Mouse (Mus musculus) stomach, postnatal 0 days (tissue): ENCODE measurements around the gene Chchd1.

Experiments used
- CTCF ChIP-seq: IDR thresholded peaks from 2 replicates; pipeline ENCODE4 v1.5.1; 2016; ENCODE audit warnings: antibody characterized with exemption, low read depth, mild to moderate bottlenecking, moderate library complexity
- EP300 ChIP-seq: optimal IDR thresholded peaks from 2 replicates; pipeline ENCODE3; 2016; ENCODE audit warnings: antibody characterized with exemption

GRCm38 (mm10) chr14:20682498-20682897 is 20.3 kb upstream of the Chchd1 start:
- no peak for TF ChIP-seq CTCF
- no peak for TF ChIP-seq EP300
